Mouse (Mus musculus) CH12.LX (cell line): ENCODE data around the gene Gm11938. TPM values are rescaled to one million over a fixed set of nuclear protein-coding genes. Genes with fewer than 3 reads are reported as not detected.

ENCODE experiments used
- DNase-seq: peaks from one replicate; pipeline ENCODE4 v3.0.0-alpha.2; 2013; ENCODE audit errors: extremely low read depth
- H3K27ac ChIP-seq: 2 replicates; pipeline ENCODE4 v1.5.1; 2012; ENCODE audit warnings: low read depth, mild to moderate bottlenecking, control low read depth, moderate library complexity; ENCODE audit not compliant: insufficient read depth
- H3K27me3 ChIP-seq: replicated peaks from 2 replicates; pipeline ENCODE3; 2012; ENCODE audit warnings: inconsistent platforms
- H3K36me3 ChIP-seq, 2 experiments: replicated peaks in 1 of 2; 2 replicates each; pipeline versions ENCODE3 to v1.6.1; 2012; ENCODE audit warnings: inconsistent platforms in 1 of 2, low read length in 1 of 2, mild to moderate bottlenecking in 1 of 2, mixed read lengths in 1 of 2, moderate library complexity in 1 of 2; ENCODE audit not compliant: control insufficient read depth in 1 of 2, insufficient read depth in 1 of 2
- H3K4me1 ChIP-seq, 2 experiments: 2 replicates each; pipeline ENCODE4 v1.6.1; 2012; ENCODE audit warnings: inconsistent platforms in 1 of 2, moderate library complexity in 1 of 2; ENCODE audit not compliant: insufficient read depth in 2 of 2, control insufficient read depth in 1 of 2
- H3K4me2 ChIP-seq: 2 replicates; pipeline ENCODE4 v1.6.1; 2012; ENCODE audit warnings: low read depth, mild to moderate bottlenecking, control low read depth; ENCODE audit not compliant: poor library complexity, insufficient read depth, severe bottlenecking
- H3K4me3 ChIP-seq, 3 experiments: fragments of 150-350 bp in 1 of 3; sonication (generic) in 1 of 3; replicated peaks in 1 of 3; 2 replicates each; pipeline versions ENCODE3 to v1.5.1; 2011 to 2012; ENCODE audit warnings: low read depth in 2 of 3, low read length in 2 of 3, mild to moderate bottlenecking in 2 of 3, moderate library complexity in 2 of 3, control low read depth in 1 of 3, improper control_type of control experiment in 1 of 3, inconsistent platforms in 1 of 3, mixed read lengths in 1 of 3; ENCODE audit not compliant: poor library complexity in 1 of 3
- H3K79me2 ChIP-seq: replicated peaks from 2 replicates; pipeline ENCODE4 v1.6.1; 2012; ENCODE audit warnings: mild to moderate bottlenecking, moderate library complexity; ENCODE audit not compliant: control insufficient read depth, poor library complexity, insufficient read depth, severe bottlenecking; ENCODE audit errors: extremely low read depth
- H3K9ac ChIP-seq: 2 replicates; pipeline ENCODE4 v1.6.1; 2012; ENCODE audit warnings: low read depth, mild to moderate bottlenecking, control low read depth, moderate library complexity; ENCODE audit not compliant: insufficient read depth
- H3K9me3 ChIP-seq: replicated peaks from 2 replicates; pipeline ENCODE3; 2012; ENCODE audit warnings: low read length, inconsistent platforms, mixed read lengths
- BHLHE40 ChIP-seq: IDR thresholded peaks from 2 replicates; pipeline ENCODE4 v1.6.1; 2011; ENCODE audit warnings: mild to moderate bottlenecking, low read depth, low read length, improper control_type of control experiment
- CHD2 ChIP-seq: IDR thresholded peaks from 2 replicates; pipeline ENCODE4 v1.6.1; 2011; ENCODE audit warnings: low read length, improper control_type of control experiment
- CTCF ChIP-seq, 2 experiments: IDR thresholded peaks in 1 of 2; conservative IDR thresholded peaks in 1 of 2; 2 replicates each; pipeline ENCODE4 v1.5.1; 2011 to 2012; ENCODE audit warnings: low read depth in 2 of 2, low read length in 2 of 2, improper control_type of control experiment in 1 of 2, inconsistent platforms in 1 of 2, mild to moderate bottlenecking in 1 of 2, moderate library complexity in 1 of 2
- E2F4 ChIP-seq: IDR thresholded peaks from 2 replicates; pipeline ENCODE4 v1.6.1; 2011; ENCODE audit warnings: low read depth, low read length, improper control_type of control experiment; ENCODE audit not compliant: insufficient replicate concordance
- EP300 ChIP-seq: IDR thresholded peaks from 2 replicates; pipeline ENCODE4 v1.6.1; 2011; ENCODE audit warnings: low read length, improper control_type of control experiment
- ETS1 ChIP-seq: conservative IDR thresholded peaks from 2 replicates; pipeline ENCODE4 v1.6.1; 2012; ENCODE audit warnings: low read depth, mild to moderate bottlenecking, inconsistent platforms, low read length, improper control_type of control experiment, moderate library complexity
- GABPA ChIP-seq: IDR thresholded peaks from 2 replicates; pipeline ENCODE4 v1.6.1; 2012; ENCODE audit warnings: low read depth, low read length, improper control_type of control experiment, inconsistent platforms; ENCODE audit not compliant: insufficient replicate concordance
- JUN ChIP-seq: IDR thresholded peaks from 2 replicates; pipeline ENCODE4 v1.6.1; 2011; ENCODE audit warnings: low read depth, mild to moderate bottlenecking, low read length, improper control_type of control experiment, moderate library complexity; ENCODE audit not compliant: insufficient read depth
- MAFK ChIP-seq: IDR thresholded peaks from 2 replicates; pipeline ENCODE4 v1.6.1; 2011; ENCODE audit warnings: low read length, improper control_type of control experiment; ENCODE audit not compliant: insufficient replicate concordance
- MAX ChIP-seq: IDR thresholded peaks from 2 replicates; pipeline ENCODE4 v1.6.1; 2011; ENCODE audit warnings: low read length, improper control_type of control experiment
- MAZ ChIP-seq: IDR thresholded peaks from 2 replicates; pipeline ENCODE4 v1.6.1; 2012; ENCODE audit warnings: low read depth, mild to moderate bottlenecking, inconsistent platforms, low read length, improper control_type of control experiment, moderate library complexity
- MEF2A ChIP-seq: IDR thresholded peaks from 2 replicates; pipeline ENCODE4 v1.6.1; 2014; ENCODE audit warnings: low read depth, mild to moderate bottlenecking, inconsistent platforms, low read length, improper control_type of control experiment, borderline replicate concordance
- MXI1 ChIP-seq: IDR thresholded peaks from 2 replicates; pipeline ENCODE4 v1.6.1; 2011; ENCODE audit warnings: mild to moderate bottlenecking, low read depth, low read length, improper control_type of control experiment
- MYC ChIP-seq: IDR thresholded peaks from 2 replicates; pipeline ENCODE4 v1.6.1; 2011; ENCODE audit warnings: low read depth, mild to moderate bottlenecking, improper control_type of control experiment, low read length
- NRF1 ChIP-seq: IDR thresholded peaks from 2 replicates; pipeline ENCODE4 v1.6.1; 2014; ENCODE audit warnings: low read depth, mild to moderate bottlenecking, inconsistent platforms, low read length, improper control_type of control experiment, moderate library complexity
- POLR2AphosphoS2 ChIP-seq: IDR thresholded peaks from 2 replicates; pipeline ENCODE4 v1.6.1; 2011; ENCODE audit warnings: low read depth, low read length, improper control_type of control experiment
- RAD21 ChIP-seq: IDR thresholded peaks from 2 replicates; pipeline ENCODE4 v1.6.1; 2011; ENCODE audit warnings: low read depth, mild to moderate bottlenecking, low read length, improper control_type of control experiment, moderate library complexity
- TBP ChIP-seq: conservative IDR thresholded peaks from 2 replicates; pipeline ENCODE4 v1.6.1; 2011; ENCODE audit warnings: low read depth, low read length, improper control_type of control experiment
- TCF12 ChIP-seq: IDR thresholded peaks from 2 replicates; pipeline ENCODE4 v1.6.1; 2014; ENCODE audit warnings: low read depth, mild to moderate bottlenecking, inconsistent platforms, low read length, improper control_type of control experiment
- USF1 ChIP-seq: IDR thresholded peaks from 2 replicates; pipeline ENCODE4 v1.6.1; 2014; ENCODE audit warnings: low read depth, mild to moderate bottlenecking, inconsistent platforms, low read length, improper control_type of control experiment
- USF2 ChIP-seq: conservative IDR thresholded peaks from 2 replicates; pipeline ENCODE4 v1.6.1; 2011; ENCODE audit warnings: low read depth, low read length, improper control_type of control experiment
- dilution Hi-C: fragments of 300-500 bp; cut with MboI; formaldehyde crosslinking; loops from 2 replicates; pipeline ENCODE4 v1.14.3; 2020; ENCODE audit warnings: low sequenced_read_pairs; ENCODE audit not compliant: extremely low pct_unique_long_range_greater_than_20kb, extremely low pct_ligation_motif_present
- in situ Hi-C: fragments of 300-500 bp; cut with MboI; formaldehyde crosslinking; loops from 3 replicates; pipeline ENCODE4 v1.14.3; 2019; ENCODE audit warnings: low sequenced_read_pairs, low pct_ligation_motif_present, low pct_unique_long_range_greater_than_20kb, mixed read lengths
- polyA plus RNA-seq: library from polyadenylated mRNA; unstranded; fragments of >175 nt; gene quantifications from 2 replicates; pipeline ENCODE4 v1.2.1, GENCODE M21; 2012; ENCODE audit warnings: low read depth; ENCODE audit not compliant: insufficient read length
- total RNA-seq, 2 experiments: library from RNA; depleted of rRNA; stranded (reverse); fragments of 300-350 nt in 1 of 2; fragments of >200 nt in 1 of 2; gene quantifications; 2 replicates each; pipeline ENCODE4 v1.2.3; 2012 to 2014

Gm11938 gene
- total and polyA plus RNA-seq, 3 experiments: not detected

GRCm38 (mm10) chr11:99585096-99585495, 18.0 kb downstream of the Gm11938 start:
- dilution Hi-C loops (no loop called here), in situ Hi-C loops (no loop called here)
- no peak overlapping the region for H3K4me3 ChIP-seq
- H3K36me3 ChIP-seq: no peaks in the 10 kb centered on the region
- no peak overlapping the region for H3K4me2 ChIP-seq
- H3K79me2 ChIP-seq: no peaks in the 10 kb centered on the region
- peaks cover 4% of the 10 kb centered on the region for H3K9me3 ChIP-seq
- no peak overlapping the region for H3K27ac ChIP-seq
- H3K4me1 ChIP-seq: no peaks in the 10 kb centered on the region
- no peak overlapping the region for H3K9ac ChIP-seq
- DNase-seq: no peak
- TF ChIP-seq RAD21 (no peak), MAX (no peak), GABPA (no peak), MYC (no peak), USF1 (no peak), POLR2AphosphoS2 (no peak), JUN (no peak), TBP (no peak), USF2 (no peak), NRF1 (no peak), ETS1 (no peak)
- H3K27me3 ChIP-seq: peaks cover 67% of the 10 kb centered on the region

GRCm38 (mm10) chr11:99583245-99583704, 19.8 kb downstream of the Gm11938 start, which contains the start of gene Krtap1-4:
Krtap1-4 (minus strand) TSS chr11:99583654.
- no peak within 1 kb of the TSS for H3K4me2 ChIP-seq
- peaks cover 72% of the 10 kb centered on the region for H3K27me3 ChIP-seq
- peaks cover 4% of the 10 kb centered on the region for H3K9me3 ChIP-seq
- dilution Hi-C loops: no loop called here
- no peaks in the 10 kb centered on the region for H3K4me1 ChIP-seq
- no peaks in the 10 kb centered on the region for H3K36me3 ChIP-seq
- H3K27ac ChIP-seq: no peak within 1 kb of the TSS
- H3K9ac ChIP-seq: no peak within 1 kb of the TSS
- peak; percentile 47; the same call in 1 of the 2 replicates for TF ChIP-seq TCF12
- no peak for TF ChIP-seq MEF2A
- in situ Hi-C loops: no loop called here
- H3K4me3 ChIP-seq: no peak within 1 kb of the TSS
- no peak for DNase-seq
- H3K79me2 ChIP-seq: no peaks in the 10 kb centered on the region

DNA sequence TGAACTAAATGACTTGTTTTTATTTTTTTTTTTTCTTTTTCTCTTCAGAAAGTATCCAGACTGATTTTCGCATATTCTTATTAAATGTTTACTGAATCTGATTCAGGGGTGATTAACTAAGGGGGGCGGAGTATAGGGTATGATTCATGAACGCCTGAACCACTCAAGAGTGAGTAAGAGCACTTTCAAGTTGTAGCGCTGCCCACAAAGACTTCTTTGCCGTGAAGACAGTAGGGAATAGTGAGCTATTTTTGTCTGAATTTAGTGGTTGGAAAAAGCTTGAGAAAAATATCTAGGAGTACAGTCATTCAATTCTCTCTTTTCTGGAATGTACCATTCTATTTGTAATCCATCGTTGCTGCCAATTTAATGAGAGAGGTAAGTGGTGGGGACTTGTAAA, 21.5 kb downstream of the Gm11938 start:
- in situ Hi-C loops (no loop called here), dilution Hi-C loops (no loop called here)
- peaks cover 74% of the 10 kb centered on the region for H3K27me3 ChIP-seq
- no peaks in the 10 kb centered on the region for H3K4me1 ChIP-seq
- no peak overlapping the region for H3K4me2 ChIP-seq
- no peak for DNase-seq
- no peak for TF ChIP-seq EP300
- TF ChIP-seq MAZ: no peak
- no peak for TF ChIP-seq ETS1
- TF ChIP-seq MXI1: no peak
- TF ChIP-seq MYC: no peak
- TF ChIP-seq NRF1: no peak
- no peak for TF ChIP-seq E2F4
- TF ChIP-seq CTCF (conservative IDR thresholded peaks at IDR 0.05 in 1 of 2, IDR thresholded peaks at IDR 0.05 in 1 of 2; ENCODE audit: low read depth in 2 of 2, low read length in 2 of 2): no peak
- TF ChIP-seq POLR2AphosphoS2: no peak
- no peak for TF ChIP-seq CHD2
- no peak for TF ChIP-seq BHLHE40
- TF ChIP-seq MAFK: no peak
- H3K36me3 ChIP-seq: no peaks in the 10 kb centered on the region
- H3K27ac ChIP-seq: no peak overlapping the region
- H3K4me3 ChIP-seq: no peak overlapping the region
- no peaks in the 10 kb centered on the region for H3K79me2 ChIP-seq
- no peak overlapping the region for H3K9ac ChIP-seq
- peaks cover 4% of the 10 kb centered on the region for H3K9me3 ChIP-seq
